Mouse (Mus musculus): ENCODE data around the gene Utrn.

DNA sequence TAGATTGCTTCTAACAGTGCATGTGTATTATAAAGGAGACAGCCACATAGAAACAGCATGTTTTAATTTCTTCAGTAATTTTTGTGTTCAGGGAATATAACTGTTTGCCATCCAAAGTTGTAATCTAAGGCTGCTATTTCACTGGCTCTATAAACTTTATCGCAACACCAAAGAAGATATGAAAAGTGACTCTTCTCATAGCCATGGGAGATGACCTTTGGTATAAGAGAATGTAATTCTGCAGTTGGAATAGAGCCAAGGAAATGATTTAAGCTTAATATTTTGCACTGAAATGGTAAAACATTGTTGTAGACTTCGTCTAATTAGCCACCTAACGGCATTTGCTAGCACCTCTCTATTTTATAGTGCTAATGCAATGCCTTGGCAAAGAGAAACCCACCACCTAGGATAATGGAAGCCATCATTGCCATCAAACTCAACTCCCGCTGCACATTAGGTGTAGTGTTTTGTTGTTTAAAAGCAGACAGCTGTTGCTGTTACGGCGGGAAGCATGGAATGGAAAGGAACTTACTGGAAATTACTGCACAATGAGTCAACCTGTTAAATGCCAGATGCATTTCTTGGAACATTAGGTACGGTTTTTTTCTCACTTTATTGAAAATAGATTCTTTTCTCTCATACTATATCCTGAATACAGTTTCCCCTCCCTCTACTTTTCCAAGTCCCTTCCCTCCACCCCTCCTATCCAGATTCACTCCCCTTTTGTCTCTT is 445.0 kb downstream of the Utrn start:
- no peak for TF ChIP-seq POLR2A (IDR thresholded peaks at IDR 0.05; ENCODE audit: borderline replicate concordance, low read depth, low read length)
- no peak for TF ChIP-seq CTCF (IDR thresholded peaks at IDR 0.05; ENCODE audit: low read depth, low read length)

Measured in bone marrow macrophage, adult 2 months (primary cell).